Mouse (Mus musculus) heart, adult 8-10 months (tissue): ENCODE measurements around the gene Klf16. TPM values are rescaled to one million over a fixed set of nuclear protein-coding genes. Genes with fewer than 3 reads are reported as not detected.

Experiments used
- DNase-seq: peaks from one replicate; pipeline ENCODE4 v3.0.0; 2022; ENCODE audit warnings: low spot score
- total RNA-seq, 4 experiments: library from RNA; stranded (reverse); gene quantifications; 2 replicates each; pipeline ENCODE4 v1.2.4; 2022

Gene Klf16
- total RNA-seq, 4 experiments from 2014 or later, result 3.5 to 5.0 (median 4.7) TPM

GRCm38 (mm10) chr10:80575925-80576324 lies 1.2 kb downstream of the Klf16 start:
- DNase-seq, result no peak

- no peak for DNase-seq
These were observed 2.2 kb downstream of the Klf16 start for GRCm38 (mm10) chr10:80574896-80575295.

- DNase-seq, result no peak
These were observed 3.2 kb downstream of the Klf16 start for GRCm38 (mm10) chr10:80573944-80574343.

GRCm38 (mm10) chr10:80572477-80572876 lies 4.6 kb downstream of the Klf16 start:
- no peak for DNase-seq

GRCm38 (mm10) chr10:80570871-80571836 lies 6.0 kb downstream of the Klf16 start:
- DNase-seq, result no peak

GRCm38 (mm10) chr10:80570419-80570818 lies 6.7 kb downstream of the Klf16 start:
- no peak for DNase-seq

GRCm38 (mm10) chr10:80569664-80570066 lies 7.5 kb downstream of the Klf16 start:
- no peak for DNase-seq

- no peak for DNase-seq
These were observed 8.2 kb downstream of the Klf16 start for GRCm38 (mm10) chr10:80568876-80569275.

- DNase-seq, result peak; percentile 80
These were observed 10.6 kb downstream of the Klf16 start for GRCm38 (mm10) chr10:80566375-80567092.

GRCm38 (mm10) chr10:80561116-80561944 lies 15.8 kb downstream of the Klf16 start, which contains the start of gene Rexo1:
Gene Rexo1 (minus strand): TSS chr10:80561560.
- peak; percentile 93 for DNase-seq

GRCm38 (mm10) chr10:80560621-80561020 lies 16.5 kb downstream of the Klf16 start:
- DNase-seq, result no peak

GRCm38 (mm10) chr10:80559431-80559830 lies 17.7 kb downstream of the Klf16 start:
- no peak for DNase-seq

GRCm38 (mm10) chr10:80557346-80557965 lies 19.7 kb downstream of the Klf16 start:
- DNase-seq, result peak; percentile 69

GRCm38 (mm10) chr10:80553997-80554396 lies 23.1 kb downstream of the Klf16 start:
- no peak for DNase-seq

GRCm38 (mm10) chr10:80553575-80553974 lies 23.5 kb downstream of the Klf16 start:
- DNase-seq, result no peak

- DNase-seq, result no peak
These were observed 24.8 kb downstream of the Klf16 start for GRCm38 (mm10) chr10:80552364-80552763.

GRCm38 (mm10) chr10:80549279-80549678 lies 27.8 kb downstream of the Klf16 start:
- no peak for DNase-seq

GRCm38 (mm10) chr10:80548428-80549006 lies 28.6 kb downstream of the Klf16 start:
- no peak for DNase-seq

GRCm38 (mm10) chr10:80547539-80547938 lies 29.6 kb downstream of the Klf16 start:
- DNase-seq, result no peak

GRCm38 (mm10) chr10:80546945-80547344 lies 30.2 kb downstream of the Klf16 start:
- no peak for DNase-seq

GRCm38 (mm10) chr10:80545590-80545989 lies 31.5 kb downstream of the Klf16 start:
- DNase-seq, result no peak
